Mouse (Mus musculus) embryonic stem cell, embryonic (primary cell): ENCODE measurements around the gene Six5.

ENCODE experiments used
- CTCF ChIA-PET, 4 experiments: fragments of 300-600 bp in 2 of 4; fragments of 350-600 bp in 2 of 4; sonication (Branson Sonifier 250); formaldehyde crosslinking; loops; one replicate each; lab custom pipeline; 2022; ENCODE audit warnings: inconsistent platforms in 2 of 4; lab: Charles Lee
- POLR2A ChIA-PET, 4 experiments: fragments of 300-600 bp in 2 of 4; fragments of 350-600 bp in 2 of 4; sonication (Branson Sonifier 250); formaldehyde crosslinking; loops; one replicate each; lab custom pipeline; 2022; ENCODE audit warnings: antibody characterized with exemption in 4 of 4, inconsistent platforms in 1 of 4; lab: Charles Lee

Gene Six5

DNA sequence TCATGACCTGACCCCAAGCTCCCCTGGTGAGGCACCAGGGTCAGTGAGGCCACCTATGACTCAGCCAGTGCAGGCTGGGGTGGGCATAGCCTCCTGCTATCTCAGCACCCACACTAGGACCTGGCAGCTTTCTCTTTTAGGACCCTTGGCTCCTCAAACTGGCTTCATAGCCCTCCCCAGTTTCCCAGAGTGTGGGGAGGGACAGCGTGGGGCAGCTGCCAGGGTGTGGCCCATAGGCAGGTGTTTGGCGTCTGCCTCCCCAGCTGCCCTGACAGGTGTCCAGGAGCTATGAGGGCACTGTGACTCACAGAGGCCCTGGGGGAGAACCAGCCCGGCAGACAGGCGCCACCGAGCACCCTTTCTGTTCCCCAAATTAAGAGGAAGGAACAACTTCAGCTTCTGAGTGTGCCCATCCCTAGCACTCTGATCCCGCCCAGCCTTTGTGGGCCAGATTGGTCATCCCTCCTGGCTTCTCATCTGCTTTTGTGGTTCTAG is 10.1 kb upstream of the Six5 start:
- CTCF ChIA-PET = interaction anchor here (0.9 to 15.2 kb wide), 11 partner anchors 9 to 80 kb away, joined by 3 to 356 read pairs (median 5); partner anchors contain the start of genes Dmwd (in 1 of the 4) and Fbxo46 (in 1 of the 4)
- POLR2A ChIA-PET = interaction anchor here in 3 of 4 experiments (0.7 to 18.1 kb wide), 10 partner anchors 7 to 81 kb away, joined by 3 to 172 read pairs (median 4); partner anchors contain the start of genes Six5 (in 2 of the 3), Dmwd (in 1 of the 3) and Fbxo46 (in 1 of the 3)

DNA sequence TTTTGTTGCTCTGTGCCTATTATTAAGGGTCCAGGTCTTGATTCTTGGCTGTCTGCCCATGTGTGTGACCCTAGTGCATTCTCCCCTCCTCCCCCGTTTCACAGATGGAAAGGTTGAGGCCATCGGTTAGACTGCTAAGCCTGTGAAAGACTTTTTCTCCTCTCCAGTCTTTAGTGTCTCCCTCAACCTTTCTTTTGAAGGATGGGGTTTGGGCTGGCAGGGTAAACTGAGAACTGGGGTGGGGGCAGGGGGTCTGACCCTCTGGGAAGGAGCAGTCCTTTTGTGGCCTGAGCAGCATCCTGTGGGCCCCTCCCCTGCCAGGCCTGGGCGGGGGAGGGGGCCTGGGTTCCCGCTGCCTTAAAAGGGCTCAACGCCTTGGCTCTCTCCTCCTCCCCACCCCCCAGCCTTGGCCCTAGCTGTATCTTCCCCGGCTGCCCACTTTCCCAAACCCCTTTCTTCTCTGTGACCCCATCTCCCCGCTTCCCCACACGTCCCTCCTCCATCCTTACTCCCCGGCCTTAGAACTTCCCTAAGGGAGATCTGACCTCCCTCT is 9.4 kb upstream of the Six5 start:
- ChIA-PET CTCF (interaction anchor here (0.6 to 15.2 kb wide), 11 partner anchors 8 to 193 kb away, joined by 3 to 356 read pairs (median 5); partner anchors contain the start of genes Dmwd (in 1 of the 4) and Fbxo46 (in 1 of the 4)), POLR2A (interaction anchor here in 3 of 4 experiments (0.5 to 18.1 kb wide), 11 partner anchors 7 to 82 kb away, joined by 3 to 172 read pairs (median 3); partner anchors contain the start of genes Dmwd (in 2 of the 3), Six5 (in 2 of the 3) and Rsph6a (in 1 of the 3))

DNA sequence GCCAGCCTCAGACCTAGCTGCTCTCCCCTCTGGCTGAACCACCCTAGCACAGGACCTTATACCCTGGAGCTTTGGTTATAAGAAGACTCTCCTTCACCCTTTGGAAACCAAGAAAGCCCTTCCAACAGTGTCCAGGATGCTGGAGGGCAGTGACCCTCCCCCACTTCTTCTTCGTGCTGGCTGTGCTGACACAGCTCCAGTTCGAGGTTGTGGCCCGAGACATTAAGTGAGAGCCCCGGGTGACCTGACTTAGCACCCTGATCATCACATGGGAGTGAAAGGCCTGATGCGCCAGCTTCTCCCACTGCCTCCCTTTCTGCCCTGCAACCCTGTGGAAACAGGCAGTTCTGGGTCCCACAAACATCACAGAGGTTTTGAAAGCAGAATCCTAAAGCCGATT is 8.9 kb upstream of the Six5 start:
- ChIA-PET CTCF (interaction anchor here in 3 of 4 experiments (0.6 to 15.2 kb wide), 14 partner anchors 8 to 432 kb away, joined by 3 to 356 read pairs (median 4); partner anchors contain the start of genes Dmwd (in 1 of the 3), Fbxo46 (in 1 of the 3), Mypop (in 1 of the 3) and Nkpd1 (in 1 of the 3)), POLR2A (interaction anchor here in 3 of 4 experiments (0.5 to 18.1 kb wide), 15 partner anchors 7 to 143 kb away, joined by 3 to 172 read pairs (median 4); partner anchors contain the start of genes Dmwd (in 2 of the 3), Six5 (in 2 of the 3), Fbxo46 (in 1 of the 3) and Mypop (in 1 of the 3))

DNA sequence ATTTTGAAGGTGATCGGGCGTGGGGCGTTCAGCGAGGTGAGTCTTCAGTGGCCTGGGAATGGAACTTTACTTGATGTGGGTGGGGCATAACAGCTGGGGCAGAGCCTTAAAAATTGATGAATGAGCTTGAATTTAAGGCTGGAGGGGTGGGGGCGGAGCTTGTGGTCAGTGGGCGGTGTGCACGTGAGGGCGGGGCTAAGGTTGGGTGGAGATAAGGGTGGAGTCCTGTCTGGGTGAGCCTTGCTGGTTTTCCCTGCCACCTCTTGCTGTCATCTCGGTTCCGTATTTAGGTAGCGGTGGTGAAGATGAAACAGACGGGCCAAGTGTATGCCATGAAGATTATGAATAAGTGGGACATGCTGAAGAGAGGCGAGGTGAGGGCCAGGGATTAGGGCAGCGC is 8.4 kb upstream of the Six5 start:
- ChIA-PET CTCF (interaction anchor here in 3 of 4 experiments (0.6 to 15.2 kb wide), 14 partner anchors 8 to 432 kb away, joined by 3 to 356 read pairs (median 4); partner anchors contain the start of genes Dmwd (in 1 of the 3), Mypop (in 1 of the 3), Nkpd1 (in 1 of the 3) and Rsph6a (in 1 of the 3)), POLR2A (interaction anchor here in 3 of 4 experiments (0.5 to 18.1 kb wide), 18 partner anchors 7 to 182 kb away, joined by 3 to 172 read pairs (median 4); partner anchors contain the start of genes Dmwd (in 2 of the 3), Six5 (in 2 of the 3), Fbxo46 (in 1 of the 3) and Mypop (in 1 of the 3))

DNA sequence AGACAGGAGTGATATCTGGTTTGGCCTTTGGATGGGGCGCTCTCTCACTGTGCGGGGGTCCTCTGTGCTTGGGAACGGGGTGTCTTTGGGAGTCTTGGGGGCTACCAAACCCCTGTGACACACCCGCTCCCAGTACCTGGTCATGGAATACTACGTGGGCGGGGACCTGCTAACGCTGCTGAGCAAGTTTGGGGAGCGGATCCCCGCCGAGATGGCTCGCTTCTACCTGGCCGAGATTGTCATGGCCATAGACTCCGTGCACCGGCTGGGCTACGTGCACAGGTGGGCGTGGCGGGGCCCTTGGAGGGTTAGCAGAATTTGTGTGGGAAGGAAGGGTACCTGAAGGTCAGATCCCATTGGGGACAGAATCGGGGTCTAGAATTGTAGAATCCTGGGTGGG is 7.6 kb upstream of the Six5 start:
- POLR2A ChIA-PET = interaction anchor here in 2 of 4 experiments (0.6 to 18.1 kb wide), 11 partner anchors 10 to 183 kb away, joined by 3 to 172 read pairs (median 4); partner anchors contain the start of genes Dmwd (in 2 of the 2), Fbxo46 (in 1 of the 2) and Rsph6a (in 1 of the 2)
- CTCF ChIA-PET = interaction anchor here in 3 of 4 experiments (0.9 to 15.2 kb wide), 5 partner anchors 14 to 77 kb away, joined by 3 to 356 read pairs (median 6); partner anchors contain the start of gene Dmwd (in 1 of the 3)

DNA sequence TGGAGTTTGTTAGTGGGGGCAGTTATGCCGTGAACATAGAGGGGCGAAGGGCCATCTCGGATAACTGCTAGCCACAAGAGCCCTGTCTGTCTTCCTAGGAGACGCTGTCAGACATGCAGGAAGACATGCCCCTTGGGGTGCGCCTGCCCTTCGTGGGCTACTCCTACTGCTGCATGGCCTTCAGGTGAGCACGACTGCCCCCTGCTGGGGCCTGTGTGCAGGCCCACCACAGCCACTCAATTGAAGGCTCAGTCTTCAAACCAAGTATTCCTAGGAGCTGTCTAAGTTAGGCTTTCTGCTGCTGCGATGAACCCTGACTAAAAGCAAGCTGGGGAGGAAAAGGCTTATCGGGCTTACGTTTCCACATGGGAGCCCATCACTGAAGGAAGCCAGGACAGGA is 5.6 kb upstream of the Six5 start:
- POLR2A ChIA-PET = interaction anchor here in 3 of 4 experiments (0.6 to 18.1 kb wide), 13 partner anchors 8 to 152 kb away, joined by 3 to 172 read pairs (median 3); partner anchors contain the start of genes Dmwd (in 2 of the 3), Fbxo46 (in 1 of the 3) and Rsph6a (in 1 of the 3)
- CTCF ChIA-PET = interaction anchor here (0.5 to 15.2 kb wide), 38 partner anchors 8 to 212 kb away, joined by 3 to 356 read pairs (median 4); partner anchors contain the start of genes Rsph6a (in 3 of the 4), Dmwd (in 2 of the 4), Fbxo46 (in 1 of the 4) and Gm4969 (in 1 of the 4)

DNA sequence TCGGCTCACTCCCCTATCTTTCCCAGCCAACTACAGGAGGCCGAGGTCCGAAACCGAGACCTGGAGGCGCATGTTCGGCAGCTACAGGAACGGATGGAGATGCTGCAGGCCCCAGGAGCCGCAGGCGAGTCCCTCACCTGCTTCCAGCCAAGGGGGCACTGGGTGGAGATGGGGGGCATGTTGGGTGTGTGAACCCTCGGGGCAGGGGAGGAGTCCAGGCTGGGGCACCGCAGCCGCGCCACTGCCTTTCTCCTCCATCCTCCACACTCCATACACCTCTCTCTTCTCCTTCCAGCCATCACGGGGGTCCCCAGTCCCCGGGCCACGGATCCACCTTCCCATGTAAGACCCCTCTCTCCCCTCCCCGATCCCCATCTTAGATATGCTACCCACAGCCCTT is 2.5 kb upstream of the Six5 start:
- ChIA-PET CTCF (interaction anchor here (0.9 to 15.2 kb wide), 40 partner anchors 8 to 386 kb away, joined by 3 to 356 read pairs (median 6); partner anchors contain the start of genes Dmwd (in 3 of the 4), Dmpk (in 2 of the 4), Rsph6a (in 2 of the 4) and Eml2 (in 1 of the 4)), POLR2A (interaction anchor here (0.7 to 18.1 kb wide), 35 partner anchors 8 to 217 kb away, joined by 3 to 172 read pairs (median 5); partner anchors contain the start of genes Rsph6a (in 3 of the 4), Dmpk (in 2 of the 4), Dmwd (in 2 of the 4) and Fbxo46 (in 2 of the 4))

DNA sequence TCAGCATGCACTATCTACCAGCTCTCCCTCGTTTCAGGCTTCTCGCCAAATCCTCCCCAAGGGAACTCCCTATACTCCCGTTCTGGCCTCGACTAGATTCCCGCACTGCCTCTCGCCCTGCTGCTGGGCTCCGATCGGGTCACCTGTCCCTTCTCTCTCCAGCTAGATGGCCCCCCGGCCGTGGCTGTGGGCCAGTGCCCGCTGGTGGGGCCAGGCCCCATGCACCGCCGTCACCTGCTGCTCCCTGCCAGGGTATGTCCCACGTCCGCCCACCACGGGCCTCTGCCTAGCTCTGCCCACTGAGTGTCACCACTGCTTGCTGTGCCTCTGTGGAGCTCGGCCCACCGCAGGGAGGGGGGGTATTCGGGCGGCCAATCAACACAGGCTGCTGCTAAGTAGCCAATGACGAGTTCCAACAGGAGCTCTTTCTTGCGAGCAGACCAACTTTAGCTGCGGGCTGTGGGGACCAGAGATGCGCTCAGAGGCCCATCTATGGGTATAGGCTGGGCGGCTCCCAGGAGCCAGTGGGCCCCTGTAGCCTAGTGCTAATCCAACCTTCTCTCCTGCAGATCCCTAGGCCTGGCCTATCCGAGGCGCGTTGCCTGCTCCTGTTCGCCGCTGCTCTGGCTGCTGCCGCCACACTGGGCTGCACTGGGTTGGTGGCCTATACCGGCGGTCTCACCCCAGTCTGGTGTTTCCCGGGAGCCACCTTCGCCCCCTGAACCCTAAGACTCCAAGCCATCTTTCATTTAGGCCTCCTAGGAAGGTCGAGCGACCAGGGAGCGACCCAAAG is 1.8 kb upstream of the Six5 start:
- ChIA-PET POLR2A (interaction anchor here (0.5 to 18.1 kb wide), 60 partner anchors 8 to 870 kb away, joined by 3 to 172 read pairs (median 5); partner anchors contain the start of genes Rsph6a (in 4 of the 4), Dmwd (in 3 of the 4), Dmpk (in 2 of the 4) and Fbxo46 (in 2 of the 4)), CTCF (interaction anchor here (0.6 to 15.2 kb wide), 79 partner anchors 9 to 580 kb away, joined by 3 to 356 read pairs (median 6); partner anchors contain the start of genes Rsph6a (in 4 of the 4), Dmwd (in 3 of the 4), Dmpk (in 2 of the 4) and Eml2 (in 2 of the 4))

DNA sequence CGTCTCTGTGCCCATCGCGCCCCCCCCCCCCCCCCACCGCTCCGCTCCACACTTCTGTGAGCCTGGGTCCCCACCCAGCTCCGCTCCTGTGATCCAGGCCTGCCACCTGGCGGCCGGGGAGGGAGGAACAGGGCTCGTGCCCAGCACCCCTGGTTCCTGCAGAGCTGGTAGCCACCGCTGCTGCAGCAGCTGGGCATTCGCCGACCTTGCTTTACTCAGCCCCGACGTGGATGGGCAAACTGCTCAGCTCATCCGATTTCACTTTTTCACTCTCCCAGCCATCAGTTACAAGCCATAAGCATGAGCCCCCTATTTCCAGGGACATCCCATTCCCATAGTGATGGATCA is 1.2 kb upstream of the Six5 start:
- CTCF ChIA-PET = interaction anchor here (0.6 to 15.2 kb wide), 87 partner anchors 9 to 579 kb away, joined by 3 to 356 read pairs (median 5); partner anchors contain the start of genes Rsph6a (in 4 of the 4), Dmpk (in 3 of the 4), Dmwd (in 3 of the 4) and Eml2 (in 2 of the 4)
- POLR2A ChIA-PET = interaction anchor here (0.5 to 18.1 kb wide), 71 partner anchors 7 to 871 kb away, joined by 3 to 172 read pairs (median 5); partner anchors contain the start of genes Rsph6a (in 4 of the 4), Dmwd (in 3 of the 4), Dmpk (in 2 of the 4) and Fbxo46 (in 2 of the 4)

DNA sequence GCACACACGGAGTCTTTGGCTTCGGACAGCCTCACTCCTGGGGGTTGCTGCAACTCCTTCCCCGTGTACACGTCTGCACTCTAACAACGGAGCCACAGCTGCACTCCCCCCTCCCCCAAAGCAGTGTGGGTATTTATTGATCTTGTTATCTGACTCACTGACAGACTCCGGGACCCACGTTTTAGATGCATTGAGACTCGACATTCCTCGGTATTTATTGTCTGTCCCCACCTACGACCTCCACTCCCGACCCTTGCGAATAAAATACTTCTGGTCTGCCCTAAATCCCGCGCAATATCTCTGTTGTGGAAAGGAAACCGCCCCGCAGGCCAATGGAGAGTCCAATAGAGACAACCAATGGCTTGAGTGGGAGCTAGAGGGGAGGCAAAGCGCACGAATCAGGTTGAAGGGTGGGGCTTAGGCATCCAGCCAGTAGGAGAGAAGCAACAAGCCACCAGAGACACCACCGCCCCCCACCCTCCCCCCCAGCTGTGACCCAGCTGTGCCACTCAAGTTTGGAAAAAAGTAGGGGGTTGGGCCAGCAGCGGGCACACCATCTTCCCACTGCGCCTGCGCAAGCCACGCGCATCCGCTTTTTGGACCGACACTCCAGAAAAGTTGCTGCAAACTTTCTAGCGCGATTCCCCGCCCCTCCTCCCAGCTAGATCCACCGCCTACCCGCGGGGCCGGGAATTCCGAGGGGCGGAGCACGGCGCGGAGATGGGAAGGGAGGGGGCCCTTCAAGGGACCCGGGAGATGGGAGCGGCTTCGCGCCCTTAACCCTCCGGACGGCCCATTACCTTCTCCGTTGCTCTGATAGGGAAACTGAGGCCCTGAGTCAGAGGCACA is 633 bp upstream of the Six5 start:
- ChIA-PET CTCF (interaction anchor here (0.6 to 15.2 kb wide), 82 partner anchors 8 to 295 kb away, joined by 3 to 356 read pairs (median 6); partner anchors contain the start of genes Rsph6a (in 4 of the 4), Dmpk (in 3 of the 4), Dmwd (in 3 of the 4) and Eml2 (in 2 of the 4)), POLR2A (interaction anchor here in 3 of 4 experiments (0.5 to 18.1 kb wide), 71 partner anchors 8 to 871 kb away, joined by 3 to 172 read pairs (median 5); partner anchors contain the start of genes Dmwd (in 3 of the 3), Fbxo46 (in 3 of the 3), Rsph6a (in 3 of the 3) and Dmpk (in 2 of the 3))

DNA sequence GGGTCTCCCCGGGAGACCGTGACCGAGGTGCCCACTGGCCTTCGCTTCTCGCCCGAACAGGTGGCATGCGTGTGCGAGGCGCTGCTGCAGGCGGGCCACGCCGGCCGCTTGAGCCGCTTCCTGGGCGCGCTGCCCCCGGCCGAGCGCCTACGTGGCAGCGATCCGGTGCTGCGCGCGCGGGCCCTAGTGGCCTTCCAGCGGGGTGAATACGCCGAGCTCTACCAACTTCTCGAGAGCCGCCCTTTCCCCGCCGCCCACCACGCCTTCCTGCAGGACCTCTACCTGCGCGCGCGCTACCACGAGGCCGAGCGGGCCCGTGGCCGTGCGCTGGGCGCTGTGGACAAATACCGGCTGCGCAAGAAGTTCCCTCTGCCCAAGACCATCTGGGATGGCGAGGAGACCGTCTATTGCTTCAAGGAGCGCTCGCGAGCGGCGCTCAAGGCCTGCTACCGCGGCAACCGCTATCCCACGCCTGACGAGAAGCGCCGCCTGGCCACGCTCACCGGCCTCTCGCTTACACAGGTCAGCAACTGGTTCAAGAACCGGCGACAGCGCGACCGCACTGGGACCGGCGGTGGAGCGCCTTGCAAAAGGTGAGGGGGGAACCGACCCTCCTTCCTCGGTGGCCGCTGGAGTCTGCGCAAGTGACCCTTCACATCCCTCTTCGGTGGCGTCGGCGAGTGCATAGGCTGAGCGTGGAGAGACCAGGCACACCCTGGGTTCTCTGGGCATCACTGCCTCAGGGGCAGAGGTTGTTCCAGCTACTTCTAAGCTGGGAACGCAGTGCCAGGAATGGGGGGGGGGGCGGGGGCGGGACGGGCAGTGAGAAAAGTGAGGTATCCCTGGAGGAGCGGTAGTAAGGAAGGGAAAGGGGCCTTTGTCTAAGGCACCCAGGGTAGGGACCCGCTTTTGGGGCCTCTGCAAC is 694 bp downstream of the Six5 start:
- ChIA-PET POLR2A (interaction anchor here in 2 of 4 experiments (0.8 to 18.1 kb wide), 24 partner anchors 9 to 534 kb away, joined by 3 to 172 read pairs (median 5); partner anchors contain the start of genes Dmpk (in 2 of the 2), Dmwd (in 2 of the 2), Fbxo46 (in 2 of the 2) and Gm4969 (in 2 of the 2)), CTCF (interaction anchor here in 3 of 4 experiments (0.8 to 15.2 kb wide), 8 partner anchors 19 to 91 kb away, joined by 3 to 356 read pairs (median 12); partner anchors contain the start of genes Dmwd (in 3 of the 3), Foxa3 (in 1 of the 3) and Irf2bp1 (in 1 of the 3))

DNA sequence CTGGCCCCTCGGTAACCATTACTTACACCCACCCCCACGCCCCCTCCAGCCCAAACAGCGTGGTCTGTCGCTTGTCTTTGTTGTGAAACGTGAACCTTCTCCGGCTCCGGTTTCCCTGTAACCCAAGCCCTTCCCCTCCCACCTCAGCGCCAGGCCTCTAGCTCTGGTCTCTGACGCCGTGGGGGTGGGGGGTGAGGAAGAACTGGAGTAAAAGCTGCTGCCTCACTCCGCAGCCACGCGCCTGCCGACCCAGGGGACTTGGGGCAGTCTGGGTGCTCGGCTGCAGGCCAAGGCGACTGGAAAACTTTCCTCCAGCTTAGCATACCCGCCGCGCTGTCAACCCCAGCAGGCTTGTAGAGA is 1.3 kb downstream of the Six5 start:
- CTCF ChIA-PET = interaction anchor here in 2 of 4 experiments (0.8 to 15.2 kb wide), 5 partner anchors 19 to 42 kb away, joined by 3 to 356 read pairs (median 3); partner anchors contain the start of gene Dmwd (in 1 of the 2)

DNA sequence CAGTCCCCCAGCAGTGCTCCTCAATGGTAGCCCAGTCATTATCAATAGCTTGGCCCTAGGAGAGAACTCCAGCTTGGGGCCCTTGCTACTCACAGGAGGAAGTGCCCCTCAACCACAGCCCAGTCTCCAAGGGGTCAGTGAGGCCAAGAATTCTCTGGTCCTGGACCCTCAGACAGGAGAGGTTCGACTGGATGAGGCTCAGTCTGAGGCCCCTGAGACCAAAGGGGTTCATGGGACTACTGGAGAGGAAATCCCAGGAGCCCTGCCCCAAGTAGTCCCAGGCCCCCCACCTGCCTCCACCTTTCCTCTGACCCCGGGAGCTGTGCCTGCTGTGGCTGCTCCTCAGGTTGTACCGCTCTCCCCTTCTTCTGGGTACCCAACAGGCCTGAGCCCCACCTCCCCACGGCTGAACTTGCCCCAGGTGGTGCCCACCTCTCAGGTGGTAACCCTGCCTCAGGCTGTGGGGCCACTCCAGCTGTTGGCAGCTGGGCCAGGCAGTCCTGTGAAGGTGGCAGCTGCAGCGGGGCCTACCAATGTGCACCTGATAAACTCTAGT is 2.1 kb downstream of the Six5 start:
- POLR2A ChIA-PET = interaction anchor here in 3 of 4 experiments (0.5 to 18.1 kb wide), 15 partner anchors 12 to 227 kb away, joined by 3 to 172 read pairs (median 4); partner anchors contain the start of genes Fbxo46 (in 2 of the 3), Gm4969 (in 2 of the 3), Dmpk (in 1 of the 3) and Dmwd (in 1 of the 3)
- CTCF ChIA-PET = interaction anchor here in 2 of 4 experiments (0.9 to 15.2 kb wide), 4 partner anchors 18 to 43 kb away, joined by 3 to 356 read pairs (median 4); partner anchors contain the start of gene Dmwd (in 1 of the 2)

More for the DNA sequence above, 1.3 kb downstream of the Six5 start:
- POLR2A ChIA-PET = interaction anchor here in 3 of 4 experiments (0.5 to 18.1 kb wide), 16 partner anchors 12 to 228 kb away, joined by 3 to 172 read pairs (median 4); partner anchors contain the start of genes Fbxo46 (in 2 of the 3), Gm4969 (in 2 of the 3), Dmpk (in 1 of the 3) and Dmwd (in 1 of the 3)
